Mouse (Mus musculus): ENCODE results near the gene Epor. TPM values are rescaled to one million over a fixed set of nuclear protein-coding genes. Genes with fewer than 3 reads are reported as not detected.

Epor gene
- total and polyA plus RNA-seq, 3 experiments = 0.20 to 2.0 TPM; not detected in 1

GRCm38 (mm10) chr9:21988421-21989101, 25.3 kb upstream of the Epor start:
- no peaks in the 10 kb centered on the region for H3K9me3 ChIP-seq (replicated peaks; ENCODE audit: low read length)
- H3K27ac ChIP-seq (ENCODE audit: insufficient read depth, low read depth) = no peak overlapping the region
- H3K4me3 ChIP-seq (replicated peaks in 1 of 3; ENCODE audit: low read depth in 2 of 3, low read length in 2 of 3, poor library complexity in 1 of 3) = no peak overlapping the region
- no peaks in the 10 kb centered on the region for H3K36me3 ChIP-seq (replicated peaks in 1 of 2; ENCODE audit: control insufficient read depth in 1 of 2, insufficient read depth in 1 of 2, low read length in 1 of 2)
- TF ChIP-seq ELF1 (IDR thresholded peaks at IDR 0.05; ENCODE audit: low read depth, low read length) = no peak
- TF ChIP-seq RAD21 (IDR thresholded peaks at IDR 0.05; ENCODE audit: low read depth, low read length) = no peak
- TF ChIP-seq RCOR1 (conservative IDR thresholded peaks at IDR 0.05; ENCODE audit: low read depth, low read length) = no peak
- no peak for TF ChIP-seq SMC3 (IDR thresholded peaks at IDR 0.05; ENCODE audit: low read depth, low read length)
- no peak for TF ChIP-seq E2F4 (IDR thresholded peaks at IDR 0.05; ENCODE audit: insufficient replicate concordance, low read depth, low read length)
- TF ChIP-seq SIN3A (IDR thresholded peaks at IDR 0.05; ENCODE audit: low read length) = no peak
- no peaks in the 10 kb centered on the region for H3K4me1 ChIP-seq (ENCODE audit: control insufficient read depth in 1 of 2, insufficient read depth in 2 of 2)
- dilution Hi-C loops (cut with MboI; ENCODE audit: extremely low pct_ligation_motif_present, extremely low pct_unique_long_range_greater_than_20kb, low sequenced_read_pairs) = no loop called here
- no peak overlapping the region for H3K4me2 ChIP-seq (ENCODE audit: insufficient read depth, low read depth, poor library complexity, severe bottlenecking)
- in situ Hi-C loops (cut with MboI; ENCODE audit: low pct_ligation_motif_present, low pct_unique_long_range_greater_than_20kb, low sequenced_read_pairs) = no loop called here
- H3K9ac ChIP-seq (ENCODE audit: insufficient read depth, low read depth) = no peak overlapping the region
- no peak for DNase-seq (ENCODE audit: extremely low read depth)
- peaks cover 79% of the 10 kb centered on the region for H3K27me3 ChIP-seq (replicated peaks)
- no peaks in the 10 kb centered on the region for H3K79me2 ChIP-seq (replicated peaks; ENCODE audit: control insufficient read depth, extremely low read depth, insufficient read depth, poor library complexity, severe bottlenecking)

GRCm38 (mm10) chr9:21987592-21988342, 24.5 kb upstream of the Epor start:
- H3K4me3 ChIP-seq (replicated peaks in 1 of 3; ENCODE audit: low read depth in 2 of 3, low read length in 2 of 3, poor library complexity in 1 of 3) = no peak overlapping the region
- in situ Hi-C loops (cut with MboI; ENCODE audit: low pct_ligation_motif_present, low pct_unique_long_range_greater_than_20kb, low sequenced_read_pairs) (no loop called here), dilution Hi-C loops (cut with MboI; ENCODE audit: extremely low pct_ligation_motif_present, extremely low pct_unique_long_range_greater_than_20kb, low sequenced_read_pairs) (no loop called here)
- no peak for DNase-seq (ENCODE audit: extremely low read depth)
- H3K9ac ChIP-seq (ENCODE audit: insufficient read depth, low read depth) = no peak overlapping the region
- no peaks in the 10 kb centered on the region for H3K36me3 ChIP-seq (replicated peaks in 1 of 2; ENCODE audit: control insufficient read depth in 1 of 2, insufficient read depth in 1 of 2, low read length in 1 of 2)
- no peak overlapping the region for H3K4me2 ChIP-seq (ENCODE audit: insufficient read depth, low read depth, poor library complexity, severe bottlenecking)
- H3K27me3 ChIP-seq (replicated peaks) = peaks cover 80% of the 10 kb centered on the region
- no peaks in the 10 kb centered on the region for H3K9me3 ChIP-seq (replicated peaks; ENCODE audit: low read length)
- H3K27ac ChIP-seq (ENCODE audit: insufficient read depth, low read depth) = no peak overlapping the region
- no peaks in the 10 kb centered on the region for H3K4me1 ChIP-seq (ENCODE audit: control insufficient read depth in 1 of 2, insufficient read depth in 2 of 2)
- TF ChIP-seq RCOR1 (conservative IDR thresholded peaks at IDR 0.05; ENCODE audit: low read depth, low read length) (no peak), MEF2A (IDR thresholded peaks at IDR 0.05; ENCODE audit: borderline replicate concordance, low read depth, low read length) (no peak), POLR2AphosphoS2 (IDR thresholded peaks at IDR 0.05; ENCODE audit: low read depth, low read length) (no peak), USF1 (IDR thresholded peaks at IDR 0.05; ENCODE audit: low read depth, low read length) (no peak), CTCF (conservative IDR thresholded peaks at IDR 0.05 in 1 of 2, IDR thresholded peaks at IDR 0.05 in 1 of 2; ENCODE audit: low read depth in 2 of 2, low read length in 2 of 2) (no peak)
- no peaks in the 10 kb centered on the region for H3K79me2 ChIP-seq (replicated peaks; ENCODE audit: control insufficient read depth, extremely low read depth, insufficient read depth, poor library complexity, severe bottlenecking)

- TF ChIP-seq MAX (IDR thresholded peaks at IDR 0.05; ENCODE audit: low read length) (no peak), SMC3 (IDR thresholded peaks at IDR 0.05; ENCODE audit: low read depth, low read length) (no peak), CHD2 (IDR thresholded peaks at IDR 0.05; ENCODE audit: low read length) (no peak), NELFE (IDR thresholded peaks at IDR 0.05; ENCODE audit: low read depth, low read length) (no peak)
- no peaks in the 10 kb centered on the region for H3K36me3 ChIP-seq (replicated peaks in 1 of 2; ENCODE audit: control insufficient read depth in 1 of 2, insufficient read depth in 1 of 2, low read length in 1 of 2)
- no peak overlapping the region for H3K4me2 ChIP-seq (ENCODE audit: insufficient read depth, low read depth, poor library complexity, severe bottlenecking)
- dilution Hi-C loops (cut with MboI; ENCODE audit: extremely low pct_ligation_motif_present, extremely low pct_unique_long_range_greater_than_20kb, low sequenced_read_pairs) (no loop called here), in situ Hi-C loops (cut with MboI; ENCODE audit: low pct_ligation_motif_present, low pct_unique_long_range_greater_than_20kb, low sequenced_read_pairs) (no loop called here)
- no peak overlapping the region for H3K27ac ChIP-seq (ENCODE audit: insufficient read depth, low read depth)
- H3K4me1 ChIP-seq (ENCODE audit: control insufficient read depth in 1 of 2, insufficient read depth in 2 of 2) = no peaks in the 10 kb centered on the region
- H3K4me3 ChIP-seq (replicated peaks in 1 of 3; ENCODE audit: low read depth in 2 of 3, low read length in 2 of 3, poor library complexity in 1 of 3) = no peak overlapping the region
- H3K27me3 ChIP-seq (replicated peaks) = peaks cover 79% of the 10 kb centered on the region
- H3K79me2 ChIP-seq (replicated peaks; ENCODE audit: control insufficient read depth, extremely low read depth, insufficient read depth, poor library complexity, severe bottlenecking) = no peaks in the 10 kb centered on the region
- no peak for DNase-seq (ENCODE audit: extremely low read depth)
- H3K9me3 ChIP-seq (replicated peaks; ENCODE audit: low read length) = no peaks in the 10 kb centered on the region
- H3K9ac ChIP-seq (ENCODE audit: insufficient read depth, low read depth) = no peak overlapping the region
Observed at GRCm38 (mm10) chr9:21983911-21984310, 20.6 kb upstream of the Epor start.
